Mouse (Mus musculus): ENCODE measurements around the gene Kcnq1.

- TF ChIP-seq POLR2A (IDR thresholded peaks at IDR 0.05; ENCODE audit: low read depth, low read length) (no peak), CTCF (IDR thresholded peaks at IDR 0.05; ENCODE audit: extremely low read depth, insufficient read length, insufficient replicate concordance, low read depth, low read length) (no peak)
These were observed 178.7 kb downstream of the Kcnq1 start for GRCm38 (mm10) chr7:143284866-143285265.
